Mouse (Mus musculus) forebrain, embryonic 10.5 days (tissue): Measurements from ENCODE around the gene March4. TPM values are rescaled to one million over a fixed set of nuclear protein-coding genes. Genes with fewer than 3 reads are reported as not detected.

Experiments used
- DNase-seq: peaks from one replicate; pipeline ENCODE4 v3.0.0-alpha.2; 2017; ENCODE audit warnings: low spot score; ENCODE audit errors: extremely low spot score
- H3K27ac ChIP-seq: fragments of 300-500 bp; sonication (generic); 2 replicates; pipeline ENCODE4 v1.5.1; 2016; ENCODE audit warnings: mild to moderate bottlenecking
- H3K27me3 ChIP-seq: fragments of 300-500 bp; sonication (generic); 2 replicates; pipeline ENCODE4 v1.6.1; 2016; ENCODE audit warnings: mild to moderate bottlenecking; ENCODE audit not compliant: poor library complexity, severe bottlenecking
- H3K36me3 ChIP-seq: fragments of 300-500 bp; sonication (generic); replicated peaks from 2 replicates; pipeline ENCODE4 v1.6.1; 2016; ENCODE audit warnings: mild to moderate bottlenecking, moderate library complexity
- H3K4me1 ChIP-seq: fragments of 300-500 bp; sonication (generic); 2 replicates; pipeline ENCODE4 v1.6.1; 2016
- H3K4me3 ChIP-seq: fragments of 300-500 bp; sonication (generic); 2 replicates; pipeline ENCODE4 v1.5.1; 2016; ENCODE audit warnings: mild to moderate bottlenecking, moderate library complexity
- H3K9me3 ChIP-seq: fragments of 300-500 bp; sonication (generic); 2 replicates; pipeline ENCODE4 v1.6.1; 2016; ENCODE audit warnings: mild to moderate bottlenecking, moderate library complexity
- WGBS: fragments of 180-500 bp; shearing (Covaris S2); methylation state at CpG from one replicate; pipeline ENCODE4 v1.1.7; 2016; 5-methylcytosine and 5-hydroxymethylcytosine counted together
- polyA plus RNA-seq: library from polyadenylated mRNA; unstranded; fragments of >200 nt; fragmentation: Nextera tagmentation; extraction: Ambion mirVana; gene quantifications from 2 replicates; pipeline ENCODE4 v1.2.1, GENCODE M21; 2016

March4 gene
- polyA plus RNA-seq, 1 experiment from 2014 or later, result not detected

- H3K27me3 ChIP-seq, result no peaks in the 10 kb centered on the region
- peaks cover 14% of the 10 kb centered on the region for H3K4me1 ChIP-seq
- H3K36me3 ChIP-seq, result no peaks in the 10 kb centered on the region
- WGBS, result 88% methylated on average over 6 of the region's 6 CpGs
- no peak for DNase-seq
- H3K27ac ChIP-seq, result no peak overlapping the region
- H3K9me3 ChIP-seq, result no peaks in the 10 kb centered on the region
- no peak overlapping the region for H3K4me3 ChIP-seq
Observed at GRCm38 (mm10) chr1:72564334-72564962, 27.7 kb upstream of the March4 start.

- H3K36me3 ChIP-seq, result no peaks in the 10 kb centered on the region
- H3K4me3 ChIP-seq, result no peak overlapping the region
- no peak for DNase-seq
- peaks cover 8% of the 10 kb centered on the region for H3K4me1 ChIP-seq
- H3K9me3 ChIP-seq, result no peaks in the 10 kb centered on the region
- WGBS, result 64% methylated on average over 2 of the region's 2 CpGs
- no peaks in the 10 kb centered on the region for H3K27me3 ChIP-seq
- no peak overlapping the region for H3K27ac ChIP-seq
Observed at GRCm38 (mm10) chr1:72558625-72559024, 21.9 kb upstream of the March4 start.

GRCm38 (mm10) chr1:72556471-72556870 is 19.7 kb upstream of the March4 start:
- no peak overlapping the region for H3K4me3 ChIP-seq
- H3K4me1 ChIP-seq, result peaks cover 8% of the 10 kb centered on the region
- no peaks in the 10 kb centered on the region for H3K27me3 ChIP-seq
- no peak overlapping the region for H3K27ac ChIP-seq
- H3K9me3 ChIP-seq, result no peaks in the 10 kb centered on the region
- no peak for DNase-seq
- 84% methylated on average over 3 of the region's 3 CpGs for WGBS
- H3K36me3 ChIP-seq, result no peaks in the 10 kb centered on the region

GRCm38 (mm10) chr1:72550317-72550716 is 13.6 kb upstream of the March4 start:
- no peaks in the 10 kb centered on the region for H3K9me3 ChIP-seq
- DNase-seq, result no peak
- WGBS, result 93% methylated on average over 2 of the region's 2 CpGs
- H3K27ac ChIP-seq, result no peak overlapping the region
- H3K4me3 ChIP-seq, result no peak overlapping the region
- no peaks in the 10 kb centered on the region for H3K36me3 ChIP-seq
- H3K27me3 ChIP-seq, result no peaks in the 10 kb centered on the region
- no peaks in the 10 kb centered on the region for H3K4me1 ChIP-seq

GRCm38 (mm10) chr1:72538266-72538665 is 1.5 kb upstream of the March4 start:
- Histone ChIP-seq H3K4me1 (peaks cover 19% of the 10 kb centered on the region), H3K27me3 (peaks cover 49% of the 10 kb centered on the region), H3K4me3 (no peak overlapping the region), H3K36me3 (no peaks in the 10 kb centered on the region), H3K9me3 (no peaks in the 10 kb centered on the region), H3K27ac (no peak overlapping the region)
- no peak for DNase-seq
- 89% methylated on average over 5 of the region's 5 CpGs for WGBS

GRCm38 (mm10) chr1:72535725-72536571 is 782 bp downstream of the March4 start:
- H3K27ac ChIP-seq, result no peak overlapping the region
- DNase-seq, result peak; percentile 24
- WGBS, result 2% methylated on average over 36 of the region's 36 CpGs

GRCm38 (mm10) chr1:72533439-72533838 is 3.3 kb downstream of the March4 start:
- DNase-seq, result no peak
- Histone ChIP-seq H3K27me3 (peaks cover 51% of the 10 kb centered on the region), H3K4me3 (no peak overlapping the region), H3K4me1 (peaks cover 19% of the 10 kb centered on the region), H3K27ac (no peak overlapping the region), H3K36me3 (no peaks in the 10 kb centered on the region), H3K9me3 (no peaks in the 10 kb centered on the region)

More at GRCm38 (mm10) chr1:72535725-72536571, 782 bp downstream of the March4 start:
- no peaks in the 10 kb centered on the region for H3K9me3 ChIP-seq
- H3K4me3 ChIP-seq, result peak overlapping the region; percentile 52
- H3K4me1 ChIP-seq, result peaks cover 19% of the 10 kb centered on the region
- H3K27me3 ChIP-seq, result peaks cover 51% of the 10 kb centered on the region
- H3K36me3 ChIP-seq, result no peaks in the 10 kb centered on the region

- no peak overlapping the region for H3K4me3 ChIP-seq
- H3K4me1 ChIP-seq, result peaks cover 19% of the 10 kb centered on the region
- no peak overlapping the region for H3K27ac ChIP-seq
- H3K9me3 ChIP-seq, result no peaks in the 10 kb centered on the region
- DNase-seq, result no peak
- WGBS, result 91% methylated on average over 5 of the region's 5 CpGs
- H3K27me3 ChIP-seq, result peaks cover 47% of the 10 kb centered on the region
- no peaks in the 10 kb centered on the region for H3K36me3 ChIP-seq
Observed at GRCm38 (mm10) chr1:72532926-72533325, 3.8 kb downstream of the March4 start.

GRCm38 (mm10) chr1:72530516-72531196 is 6.1 kb downstream of the March4 start:
- DNase-seq, result no peak
- Histone ChIP-seq H3K27me3 (peaks cover 24% of the 10 kb centered on the region), H3K4me1 (peaks cover 1% of the 10 kb centered on the region; the same call in 1 of the 2 replicates), H3K36me3 (no peaks in the 10 kb centered on the region), H3K4me3 (no peak overlapping the region), H3K27ac (no peak overlapping the region), H3K9me3 (no peaks in the 10 kb centered on the region)
- WGBS, result 80% methylated on average over 8 of the region's 8 CpGs

- no peak overlapping the region for H3K27ac ChIP-seq
- H3K9me3 ChIP-seq, result no peaks in the 10 kb centered on the region
- WGBS, result 86% methylated on average over 4 of the region's 4 CpGs
- no peaks in the 10 kb centered on the region for H3K4me1 ChIP-seq
- DNase-seq, result no peak
- no peaks in the 10 kb centered on the region for H3K36me3 ChIP-seq
- H3K4me3 ChIP-seq, result no peak overlapping the region
- peaks cover 10% of the 10 kb centered on the region for H3K27me3 ChIP-seq
Observed at GRCm38 (mm10) chr1:72529192-72529591, 7.5 kb downstream of the March4 start.

- Histone ChIP-seq H3K4me1 (no peaks in the 10 kb centered on the region), H3K9me3 (no peaks in the 10 kb centered on the region), H3K36me3 (no peaks in the 10 kb centered on the region), H3K4me3 (no peak overlapping the region), H3K27me3 (no peaks in the 10 kb centered on the region), H3K27ac (no peak overlapping the region)
- DNase-seq, result no peak
- WGBS, result 84% methylated on average over 6 of the region's 6 CpGs
Observed at GRCm38 (mm10) chr1:72523601-72524000, 13.1 kb downstream of the March4 start.

- no peak for DNase-seq
- H3K4me1 ChIP-seq, result no peaks in the 10 kb centered on the region
- H3K4me3 ChIP-seq, result no peak overlapping the region
- H3K9me3 ChIP-seq, result no peaks in the 10 kb centered on the region
- H3K27me3 ChIP-seq, result no peaks in the 10 kb centered on the region
- H3K36me3 ChIP-seq, result no peaks in the 10 kb centered on the region
- no peak overlapping the region for H3K27ac ChIP-seq
- 91% methylated on average over 7 of the region's 7 CpGs for WGBS
Observed at GRCm38 (mm10) chr1:72510778-72511520, 25.8 kb downstream of the March4 start.
